Mouse (Mus musculus) layer of hippocampus, adult 18-20 months (tissue): ENCODE measurements at regions not wholly inside any gene's neighbourhood (a gene's known extent, or its start where the extent isn't known, plus 50 kb on each side); places are given as distances from the start of the nearest gene placed in this dataset.

Experiments used
- DNase-seq, 2 experiments: peaks; one replicate each; pipeline ENCODE4 v3.0.0; 2022; ENCODE audit warnings: low spot score in 2 of 2

DNA sequence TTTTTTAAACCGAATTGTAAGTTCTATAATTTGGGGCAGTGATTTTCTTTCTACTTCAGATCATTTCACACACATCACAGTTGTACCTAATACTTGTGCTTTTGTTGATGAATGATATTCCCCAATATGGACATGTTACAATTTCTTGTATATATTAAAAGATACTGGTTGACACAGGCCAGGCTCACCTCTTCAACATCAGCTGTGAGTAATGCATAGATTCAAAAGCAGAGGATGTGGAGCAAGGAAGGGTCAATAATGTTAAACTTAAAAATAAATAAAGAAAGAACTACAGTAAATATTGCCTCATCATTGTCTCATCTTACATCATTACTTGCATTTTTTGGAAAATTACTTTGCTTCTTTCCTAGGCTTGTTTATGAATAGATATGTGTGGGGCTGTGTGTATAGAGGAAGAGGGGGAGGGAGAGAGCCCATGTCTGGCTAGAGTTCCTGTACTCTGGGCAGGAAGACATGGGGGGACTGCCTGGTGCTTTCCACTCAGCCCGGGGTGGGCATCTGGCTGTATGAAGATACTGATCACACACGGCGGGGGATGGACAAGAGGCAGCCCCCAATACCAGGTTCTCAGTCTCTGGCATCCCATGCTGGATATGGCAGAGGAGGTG lies 490.1 kb downstream of the Gm6377 start:
- no peak for DNase-seq

- peak in 1 of 2 experiments; percentile 37 for DNase-seq
Measured at GRCm38 (mm10) chrX:109734961-109735537, 538.5 kb downstream of the Gm6377 start.

DNA sequence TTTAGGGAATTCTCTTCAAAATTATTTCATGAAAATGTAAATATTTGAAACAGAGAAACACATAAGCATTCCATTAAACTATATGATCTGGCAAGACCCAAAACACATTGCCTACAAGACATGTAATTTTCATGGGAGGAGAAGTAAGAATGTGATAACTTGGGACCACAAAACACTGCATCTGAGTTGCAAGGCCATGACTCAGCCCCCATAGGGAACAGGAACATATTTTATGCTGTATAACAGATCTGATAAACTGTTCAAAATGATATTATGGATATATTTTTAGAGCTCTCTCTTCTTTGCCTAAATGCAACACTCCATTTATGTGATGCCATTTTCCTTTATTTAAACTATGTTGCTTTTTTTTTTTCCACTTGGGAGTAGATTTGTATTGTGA lies 539.4 kb downstream of the Gm6377 start:
- DNase-seq: no peak
